Mouse (Mus musculus): Measurements from ENCODE around the gene Ttc13. TPM values are rescaled to one million over a fixed set of nuclear protein-coding genes. Genes with fewer than 3 reads are reported as not detected.
A peak's percentile ranks its signal among the peaks of the same experiment; 100 is the strongest.

Gene Ttc13
- polyA plus RNA-seq (2015; fragmentation: Nextera tagmentation; extraction: Ambion mirVana): 14.2 and 14.6 TPM in 2 replicates

DNA sequence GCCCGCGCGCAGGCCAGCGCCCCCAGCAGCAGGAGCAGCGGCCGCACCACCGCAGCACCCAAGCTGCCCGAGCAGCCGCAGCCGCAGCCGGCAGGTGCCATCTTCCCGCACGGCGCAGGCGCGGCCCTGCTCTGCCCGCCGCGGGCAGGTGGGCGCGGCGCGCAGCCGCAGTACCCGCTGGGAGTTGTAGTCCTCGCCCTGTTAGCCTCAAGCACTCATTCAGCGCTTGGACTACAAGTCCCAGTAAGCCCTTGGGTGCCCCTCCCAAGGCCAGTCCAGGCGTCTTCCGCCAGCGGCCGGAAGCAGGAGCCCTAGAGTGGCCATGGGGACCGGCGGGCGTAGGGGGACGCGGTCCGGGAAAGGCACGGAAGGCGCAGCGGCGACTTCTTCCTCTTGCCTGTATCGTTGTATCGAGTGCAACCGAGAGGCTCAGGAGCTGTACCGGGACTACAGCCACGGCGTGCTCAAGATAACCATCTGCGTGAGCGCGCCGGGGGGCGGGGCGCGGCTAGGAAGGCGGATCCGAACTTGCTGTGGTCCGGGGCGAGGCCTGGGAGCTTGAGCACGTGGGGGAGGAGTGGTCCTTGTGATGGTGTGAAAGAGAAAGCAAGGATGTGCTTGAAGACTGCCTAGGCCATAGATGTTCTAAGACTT lies at the start of gene Ttc13, which contains the start of gene Arv1:
Gene Ttc13, minus strand, starts transcription at position 122 of the 654 bp plus-strand sequence.
Gene Arv1, plus strand, starts transcription at position 278 of the 654 bp plus-strand sequence.
- under 1% methylated on average over 59 of the region's 59 CpGs for WGBS (ENCODE audit: insufficient replicate concordance)
- H3K27ac ChIP-seq (ENCODE audit: low read length): peak within 1 kb of the TSS; percentile 77

DNA sequence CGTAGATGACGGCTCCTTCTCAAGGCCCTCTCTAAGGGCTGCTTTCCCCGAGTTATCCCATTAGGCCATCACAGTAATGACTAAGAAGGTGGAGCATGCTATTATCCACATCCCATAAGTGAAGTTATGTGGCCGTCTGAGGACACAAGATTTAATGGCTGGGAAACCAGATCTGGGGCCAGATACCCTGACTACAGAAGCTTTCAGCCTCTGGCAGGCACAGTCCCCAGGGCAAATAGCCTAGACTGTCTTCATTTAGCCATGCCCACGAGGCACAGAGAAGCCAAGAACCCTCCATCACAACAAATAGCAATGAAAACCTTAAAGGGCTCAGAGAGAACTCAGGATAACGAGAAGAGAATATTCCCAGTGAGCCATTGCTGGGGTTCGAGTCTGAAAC lies 41.3 kb upstream of the Ttc13 start:
- no peak for ATAC-seq (ENCODE audit: low read depth)
- Histone ChIP-seq H3K36me3 (ENCODE audit: control insufficient read depth, insufficient read depth) (no peaks in the 10 kb centered on the region), H3K27ac (ENCODE audit: low read length) (no peak overlapping the region), H3K27me3 (ENCODE audit: control insufficient read depth, insufficient read depth, low read depth, low read length) (no peaks in the 10 kb centered on the region), H3K4me3 (ENCODE audit: low read depth, low read length) (no peak overlapping the region), H3K4me2 (ENCODE audit: low read depth, low read length) (no peak overlapping the region), H3K9me3 (replicated peaks; ENCODE audit: control insufficient read depth, low read length) (no peaks in the 10 kb centered on the region), H3K9ac (ENCODE audit: low read depth, low read length) (no peak overlapping the region), H3K4me1 (ENCODE audit: control insufficient read depth, low read depth, low read length) (no peaks in the 10 kb centered on the region)
- 59% methylated on average over 7 of the region's 7 CpGs for WGBS (ENCODE audit: insufficient replicate concordance)

More for the DNA sequence above, at the start of gene Ttc13, which contains the start of gene Arv1:
- no peaks in the 10 kb centered on the region for H3K27me3 ChIP-seq (ENCODE audit: control insufficient read depth, insufficient read depth, low read depth, low read length)
- no peaks in the 10 kb centered on the region for H3K9me3 ChIP-seq (replicated peaks; ENCODE audit: control insufficient read depth, low read length)
- peak within 1 kb of the TSS; percentile 94 for H3K4me2 ChIP-seq (ENCODE audit: low read depth, low read length)
- H3K4me1 ChIP-seq (ENCODE audit: control insufficient read depth, low read depth, low read length): peaks cover 23% of the 10 kb centered on the region
- H3K36me3 ChIP-seq (ENCODE audit: control insufficient read depth, insufficient read depth): no peaks in the 10 kb centered on the region
- ATAC-seq (ENCODE audit: low read depth): peak; percentile 100
- peak within 1 kb of the TSS; percentile 95 for H3K4me3 ChIP-seq (ENCODE audit: low read depth, low read length)
- H3K9ac ChIP-seq (ENCODE audit: low read depth, low read length): peak within 1 kb of the TSS; percentile 89

DNA sequence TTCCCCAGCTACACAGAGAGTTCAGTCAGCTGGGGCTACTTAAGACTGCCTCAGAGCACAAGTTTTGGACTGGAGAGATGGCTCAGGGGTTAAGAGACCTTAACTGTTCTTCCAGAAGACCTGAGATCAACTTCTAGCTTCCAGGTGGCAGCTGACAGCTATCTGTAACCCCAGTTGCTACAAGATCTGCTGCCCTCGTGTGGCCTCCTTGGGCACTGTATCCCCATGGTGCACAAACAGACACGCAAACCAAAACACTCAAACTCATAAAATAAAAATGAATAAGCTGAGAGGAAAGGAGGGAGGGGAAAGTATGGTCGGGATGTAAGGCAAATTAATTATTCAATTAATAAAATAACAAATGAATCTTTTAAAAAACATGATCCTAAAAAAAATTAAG lies 36.8 kb upstream of the Ttc13 start:
- no peak overlapping the region for H3K27ac ChIP-seq (ENCODE audit: low read length)
- no peaks in the 10 kb centered on the region for H3K9me3 ChIP-seq (replicated peaks; ENCODE audit: control insufficient read depth, low read length)
- 23% methylated on average over 3 of the region's 3 CpGs for WGBS (ENCODE audit: insufficient replicate concordance)
- ATAC-seq (ENCODE audit: low read depth): no peak
- no peaks in the 10 kb centered on the region for H3K36me3 ChIP-seq (ENCODE audit: control insufficient read depth, insufficient read depth)
- H3K27me3 ChIP-seq (ENCODE audit: control insufficient read depth, insufficient read depth, low read depth, low read length): peaks cover 2% of the 10 kb centered on the region; the same call in 1 of the 2 replicates
- no peak overlapping the region for H3K9ac ChIP-seq (ENCODE audit: low read depth, low read length)
- H3K4me1 ChIP-seq (ENCODE audit: control insufficient read depth, low read depth, low read length): peaks cover 7% of the 10 kb centered on the region; the same call in 1 of the 2 replicates
- H3K4me2 ChIP-seq (ENCODE audit: low read depth, low read length): no peak overlapping the region
- no peak overlapping the region for H3K4me3 ChIP-seq (ENCODE audit: low read depth, low read length)

DNA sequence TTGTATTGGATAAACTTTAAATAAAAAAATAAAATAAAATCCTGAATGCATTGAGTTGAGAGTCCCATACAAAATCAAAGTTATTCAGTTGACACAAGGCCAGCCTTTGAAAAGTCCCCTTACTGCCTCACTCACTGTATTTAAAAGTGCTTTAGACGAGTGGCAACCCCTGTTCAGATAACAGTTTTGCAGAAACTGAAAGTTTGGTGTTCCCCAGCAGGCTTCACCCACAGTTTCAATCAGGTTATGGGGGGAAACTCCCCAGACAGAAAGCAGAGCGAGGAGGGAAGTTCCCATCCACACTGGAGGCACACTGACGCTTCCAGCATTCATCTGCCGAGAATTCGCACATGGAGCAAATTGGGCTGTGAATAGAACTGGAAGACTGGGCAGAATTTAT lies 34.8 kb upstream of the Ttc13 start:
- H3K27me3 ChIP-seq (ENCODE audit: control insufficient read depth, insufficient read depth, low read depth, low read length): peaks cover 17% of the 10 kb centered on the region
- no peak for ATAC-seq (ENCODE audit: low read depth)
- WGBS (ENCODE audit: insufficient replicate concordance): 64% methylated on average over 5 of the region's 5 CpGs
- no peak overlapping the region for H3K9ac ChIP-seq (ENCODE audit: low read depth, low read length)
- no peaks in the 10 kb centered on the region for H3K9me3 ChIP-seq (replicated peaks; ENCODE audit: control insufficient read depth, low read length)
- H3K36me3 ChIP-seq (ENCODE audit: control insufficient read depth, insufficient read depth): no peaks in the 10 kb centered on the region
- peaks cover 21% of the 10 kb centered on the region for H3K4me1 ChIP-seq (ENCODE audit: control insufficient read depth, low read depth, low read length)
- H3K27ac ChIP-seq (ENCODE audit: low read length): no peak overlapping the region
- H3K4me2 ChIP-seq (ENCODE audit: low read depth, low read length): no peak overlapping the region
- no peak overlapping the region for H3K4me3 ChIP-seq (ENCODE audit: low read depth, low read length)

DNA sequence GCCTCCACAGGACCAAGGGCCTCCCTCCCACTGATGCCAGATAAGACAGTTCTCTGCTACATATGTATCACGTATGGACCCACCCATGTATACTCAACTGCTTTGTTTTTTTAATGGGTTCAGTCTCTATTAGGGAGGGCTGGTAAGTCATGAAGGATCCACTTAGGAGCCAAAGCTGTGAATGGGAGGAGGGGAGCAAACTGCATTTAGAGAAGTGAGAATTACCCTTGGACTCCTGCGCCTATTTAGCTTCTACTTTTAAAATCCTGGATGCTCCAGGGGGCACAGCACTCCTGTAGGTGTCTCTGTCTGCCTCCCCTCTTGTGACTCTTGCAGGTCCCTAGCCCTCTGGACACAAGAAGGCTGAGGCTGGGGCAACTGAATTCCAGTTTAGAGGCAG lies 34.4 kb upstream of the Ttc13 start:
- no peak overlapping the region for H3K4me2 ChIP-seq (ENCODE audit: low read depth, low read length)
- no peak for ATAC-seq (ENCODE audit: low read depth)
- H3K9me3 ChIP-seq (replicated peaks; ENCODE audit: control insufficient read depth, low read length): no peaks in the 10 kb centered on the region
- H3K27me3 ChIP-seq (ENCODE audit: control insufficient read depth, insufficient read depth, low read depth, low read length): peaks cover 21% of the 10 kb centered on the region
- 37% methylated on average over 2 of the region's 2 CpGs for WGBS (ENCODE audit: insufficient replicate concordance)
- H3K4me1 ChIP-seq (ENCODE audit: control insufficient read depth, low read depth, low read length): peaks cover 21% of the 10 kb centered on the region
- H3K27ac ChIP-seq (ENCODE audit: low read length): no peak overlapping the region
- H3K9ac ChIP-seq (ENCODE audit: low read depth, low read length): no peak overlapping the region
- H3K36me3 ChIP-seq (ENCODE audit: control insufficient read depth, insufficient read depth): no peaks in the 10 kb centered on the region
- H3K4me3 ChIP-seq (ENCODE audit: low read depth, low read length): no peak overlapping the region

DNA sequence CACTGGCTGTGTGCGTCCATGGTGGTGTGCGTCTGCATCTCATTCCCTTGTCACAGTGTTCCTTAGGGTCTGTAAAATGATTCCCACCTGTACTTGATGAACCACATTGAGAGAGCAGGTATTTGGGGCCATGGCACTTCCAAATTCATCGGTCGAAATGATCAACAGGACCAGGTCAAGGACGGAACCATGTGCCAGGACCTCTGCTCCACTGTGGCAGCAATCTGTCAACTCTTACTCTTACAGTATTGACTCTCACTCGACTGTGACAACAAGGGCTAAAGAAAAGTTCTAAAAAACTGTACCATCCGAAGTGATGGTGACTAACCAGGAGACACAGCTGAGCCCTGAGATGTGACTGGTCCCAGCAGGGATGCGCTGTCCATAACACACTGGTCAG lies 33.7 kb upstream of the Ttc13 start:
- H3K9me3 ChIP-seq (replicated peaks; ENCODE audit: control insufficient read depth, low read length): no peaks in the 10 kb centered on the region
- H3K27me3 ChIP-seq (ENCODE audit: control insufficient read depth, insufficient read depth, low read depth, low read length): peaks cover 28% of the 10 kb centered on the region
- no peak for ATAC-seq (ENCODE audit: low read depth)
- WGBS (ENCODE audit: insufficient replicate concordance): 55% methylated on average over 8 of the region's 8 CpGs
- no peak overlapping the region for H3K4me2 ChIP-seq (ENCODE audit: low read depth, low read length)
- H3K27ac ChIP-seq (ENCODE audit: low read length): peak overlapping the region; percentile 39; the same call in 1 of the 2 replicates
- no peaks in the 10 kb centered on the region for H3K36me3 ChIP-seq (ENCODE audit: control insufficient read depth, insufficient read depth)
- peaks cover 21% of the 10 kb centered on the region for H3K4me1 ChIP-seq (ENCODE audit: control insufficient read depth, low read depth, low read length)
- H3K4me3 ChIP-seq (ENCODE audit: low read depth, low read length): no peak overlapping the region
- H3K9ac ChIP-seq (ENCODE audit: low read depth, low read length): no peak overlapping the region

DNA sequence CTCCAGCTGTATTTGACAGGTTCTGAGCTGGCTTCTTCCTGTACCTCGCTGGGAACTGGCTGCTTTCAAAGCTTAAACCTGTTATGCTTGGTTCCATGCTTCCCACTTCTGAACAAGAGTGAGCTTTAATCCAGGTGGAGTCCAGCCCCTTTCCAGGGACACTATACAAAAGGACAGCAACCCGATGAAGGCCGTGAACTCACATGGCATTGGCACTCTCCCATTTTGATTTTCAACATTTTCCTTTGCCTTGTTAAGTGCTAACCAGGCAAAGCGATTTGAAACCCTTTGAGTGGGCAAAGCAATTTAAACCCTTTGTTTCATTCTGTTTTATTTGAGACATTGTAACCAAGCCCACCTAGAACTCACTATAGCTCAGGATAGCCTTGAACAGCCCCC lies 33.0 kb upstream of the Ttc13 start:
- WGBS (ENCODE audit: insufficient replicate concordance): 35% methylated on average over 4 of the region's 4 CpGs
- Histone ChIP-seq H3K9ac (ENCODE audit: low read depth, low read length) (no peak overlapping the region), H3K9me3 (replicated peaks; ENCODE audit: control insufficient read depth, low read length) (no peaks in the 10 kb centered on the region), H3K36me3 (ENCODE audit: control insufficient read depth, insufficient read depth) (no peaks in the 10 kb centered on the region), H3K27me3 (ENCODE audit: control insufficient read depth, insufficient read depth, low read depth, low read length) (peaks cover 34% of the 10 kb centered on the region), H3K27ac (ENCODE audit: low read length) (peak overlapping the region; percentile 37), H3K4me2 (ENCODE audit: low read depth, low read length) (no peak overlapping the region), H3K4me1 (ENCODE audit: control insufficient read depth, low read depth, low read length) (peaks cover 21% of the 10 kb centered on the region), H3K4me3 (ENCODE audit: low read depth, low read length) (no peak overlapping the region)
- ATAC-seq (ENCODE audit: low read depth): no peak

DNA sequence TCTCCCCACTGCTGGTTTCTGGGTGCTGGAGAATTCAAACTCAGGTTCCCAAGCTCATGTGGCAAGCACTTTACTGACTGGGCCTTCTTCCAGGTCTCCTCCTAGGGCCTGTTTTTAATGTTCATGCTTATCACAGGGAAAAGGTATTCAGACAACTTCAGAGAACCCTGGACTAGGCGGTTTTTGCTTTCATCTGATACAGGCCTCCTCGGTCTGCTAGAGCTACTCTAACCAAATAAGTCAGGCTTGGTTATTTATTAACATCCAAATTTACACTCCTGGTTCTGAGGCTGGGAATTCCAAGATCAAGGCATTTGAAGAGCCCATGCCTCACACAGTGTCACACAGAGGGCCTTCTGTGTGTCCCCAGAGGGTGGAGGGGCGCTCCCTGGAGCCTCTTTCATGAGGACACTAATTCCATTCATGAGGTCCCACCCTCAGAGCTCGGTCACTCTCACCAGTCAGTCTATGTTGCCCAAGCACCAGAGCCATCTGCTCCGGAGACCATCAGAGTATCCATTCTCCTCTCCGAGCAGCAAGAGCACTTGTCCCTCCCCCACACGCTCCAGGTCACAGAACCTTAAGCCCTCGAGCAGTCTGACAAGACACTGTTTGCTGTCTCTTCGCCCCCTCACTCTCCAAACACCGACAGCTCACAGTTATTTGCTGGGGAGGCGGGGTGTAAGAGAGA lies 32.5 kb upstream of the Ttc13 start:
- no peak overlapping the region for H3K4me2 ChIP-seq (ENCODE audit: low read depth, low read length)
- H3K27ac ChIP-seq (ENCODE audit: low read length): peak overlapping the region; percentile 75

DNA sequence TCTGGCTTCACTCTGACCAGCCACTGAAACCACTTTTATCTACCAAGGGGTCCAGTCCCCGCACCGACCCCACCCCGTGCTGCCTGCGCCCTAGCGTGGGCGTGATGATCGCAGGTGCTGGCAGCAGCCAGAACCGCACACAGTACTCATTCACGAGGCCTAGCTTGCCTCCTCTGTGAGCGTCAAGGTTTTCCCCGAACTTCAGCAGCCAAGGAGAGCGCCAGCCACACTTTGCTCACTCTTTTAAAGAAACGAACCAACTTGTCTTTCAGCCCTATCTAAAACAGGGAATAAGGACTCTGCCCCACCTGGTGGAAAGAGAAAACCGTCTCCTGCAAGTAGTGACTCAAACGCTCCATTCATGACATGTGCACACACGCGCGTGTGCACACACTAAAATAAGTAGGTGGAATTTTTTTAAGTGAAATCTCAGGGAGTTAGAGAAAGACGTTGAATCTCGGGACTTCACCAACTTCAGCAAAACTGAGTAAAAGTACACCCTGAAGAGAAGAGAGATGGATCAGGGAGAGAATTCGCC lies 30.6 kb upstream of the Ttc13 start:
- no peak for ATAC-seq (ENCODE audit: low read depth)
- no peak overlapping the region for H3K4me2 ChIP-seq (ENCODE audit: low read depth, low read length)
- WGBS (ENCODE audit: insufficient replicate concordance): 31% methylated on average over 21 of the region's 21 CpGs
- no peaks in the 10 kb centered on the region for H3K9me3 ChIP-seq (replicated peaks; ENCODE audit: control insufficient read depth, low read length)
- H3K4me1 ChIP-seq (ENCODE audit: control insufficient read depth, low read depth, low read length): peaks cover 21% of the 10 kb centered on the region
- H3K36me3 ChIP-seq (ENCODE audit: control insufficient read depth, insufficient read depth): no peaks in the 10 kb centered on the region
- H3K9ac ChIP-seq (ENCODE audit: low read depth, low read length): no peak overlapping the region
- no peak overlapping the region for H3K4me3 ChIP-seq (ENCODE audit: low read depth, low read length)
- H3K27me3 ChIP-seq (ENCODE audit: control insufficient read depth, insufficient read depth, low read depth, low read length): peaks cover 34% of the 10 kb centered on the region
- H3K27ac ChIP-seq (ENCODE audit: low read length): no peak overlapping the region

More for the DNA sequence above, 32.5 kb upstream of the Ttc13 start:
- no peak overlapping the region for H3K4me3 ChIP-seq (ENCODE audit: low read depth, low read length)
- H3K4me1 ChIP-seq (ENCODE audit: control insufficient read depth, low read depth, low read length): peaks cover 21% of the 10 kb centered on the region
- no peaks in the 10 kb centered on the region for H3K9me3 ChIP-seq (replicated peaks; ENCODE audit: control insufficient read depth, low read length)
- WGBS (ENCODE audit: insufficient replicate concordance): 29% methylated on average over 11 of the region's 11 CpGs
- peaks cover 34% of the 10 kb centered on the region for H3K27me3 ChIP-seq (ENCODE audit: control insufficient read depth, insufficient read depth, low read depth, low read length)
- H3K9ac ChIP-seq (ENCODE audit: low read depth, low read length): no peak overlapping the region
- no peaks in the 10 kb centered on the region for H3K36me3 ChIP-seq (ENCODE audit: control insufficient read depth, insufficient read depth)
- peak; percentile 46 for ATAC-seq (ENCODE audit: low read depth)

All from liver, embryonic 16.5 days (tissue).